Mouse (Mus musculus) forebrain, embryonic 11.5 days (tissue): ENCODE measurements around the gene Spg21. TPM values are rescaled to one million over a fixed set of nuclear protein-coding genes. Genes with fewer than 3 reads are reported as not detected.

ENCODE experiments used
- ATAC-seq: fragments of 200-750 bp; cut with Nextera tagmentation; replicated peaks from 2 replicates; pipeline ENCODE4 v1.8.0; 2017; ENCODE audit warnings: moderate TSS enrichment; ENCODE audit not compliant: low FRiP score
- DNase-seq: peaks from one replicate; pipeline ENCODE4 v3.0.0-alpha.2; 2017; ENCODE audit warnings: low spot score
- H3K27ac ChIP-seq: fragments of 300-500 bp; sonication (generic); 2 replicates; pipeline ENCODE4 v1.5.1; 2014; ENCODE audit warnings: low read depth, low read length
- H3K27me3 ChIP-seq: fragments of 300-500 bp; sonication (generic); 2 replicates; pipeline ENCODE4 v1.6.1; 2014; ENCODE audit warnings: mild to moderate bottlenecking, low read length, mixed read lengths; ENCODE audit not compliant: control insufficient read depth, insufficient read depth
- H3K36me3 ChIP-seq: fragments of 300-500 bp; sonication (generic); 2 replicates; pipeline ENCODE4 v1.6.1; 2014; ENCODE audit warnings: mild to moderate bottlenecking, low read length, moderate library complexity, mixed read lengths; ENCODE audit not compliant: control insufficient read depth, insufficient read depth
- H3K4me1 ChIP-seq: fragments of 300-500 bp; sonication (generic); replicated peaks from 2 replicates; pipeline ENCODE4 v1.6.1; 2014; ENCODE audit warnings: low read length, mixed read lengths; ENCODE audit not compliant: control insufficient read depth, insufficient read depth
- H3K4me2 ChIP-seq: fragments of 300-500 bp; sonication (generic); 2 replicates; pipeline ENCODE4 v1.6.1; 2014; ENCODE audit warnings: low read depth, mild to moderate bottlenecking, low read length, moderate library complexity, mixed read lengths; ENCODE audit not compliant: severe bottlenecking
- H3K4me3 ChIP-seq: fragments of 300-500 bp; sonication (generic); 2 replicates; pipeline ENCODE4 v1.5.1; 2014; ENCODE audit warnings: low read depth, low read length
- H3K9ac ChIP-seq: fragments of 300-500 bp; sonication (generic); 2 replicates; pipeline ENCODE4 v1.6.1; 2014; ENCODE audit warnings: low read length
- H3K9me3 ChIP-seq: fragments of 300-500 bp; sonication (generic); 2 replicates; pipeline ENCODE4 v1.6.1; 2016; ENCODE audit warnings: low read length, mixed read lengths; ENCODE audit not compliant: control insufficient read depth
- WGBS: fragments of 180-500 bp; shearing (Covaris S2); extraction: QIAGEN DNeasy Blood & Tissue Kit; methylation state at CpG from one replicate; pipeline ENCODE4 v1.1.7; 2014; 5-methylcytosine and 5-hydroxymethylcytosine counted together
- polyA plus RNA-seq: library from polyadenylated mRNA; unstranded; fragments of >200 nt; fragmentation: Nextera tagmentation; extraction: Ambion mirVana; gene quantifications from 2 replicates; pipeline ENCODE4 v1.2.1, GENCODE M21; 2014

The Spg21 gene
- polyA plus RNA-seq, 1 experiment from 2014 or later = 110 TPM

DNA sequence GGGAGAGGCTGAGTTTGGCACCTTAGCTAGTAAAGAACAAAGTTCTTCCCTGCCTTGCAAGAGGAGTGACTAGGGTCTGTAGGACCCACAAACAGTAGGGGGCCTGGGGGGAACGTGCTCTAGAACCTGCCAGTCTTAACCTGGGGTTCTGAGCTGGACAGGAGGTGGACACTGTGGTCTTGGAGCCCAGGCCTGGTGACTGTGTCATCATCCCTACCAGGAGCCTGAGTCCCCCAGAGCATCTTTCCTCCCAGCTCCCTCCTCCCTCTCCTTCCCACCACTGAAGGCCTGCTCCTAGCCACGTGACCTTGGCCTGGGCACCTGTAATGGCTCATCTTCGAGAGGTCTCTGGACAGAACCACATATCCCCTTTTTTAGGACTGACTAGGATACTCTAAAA is 73.4 kb downstream of the Spg21 start:
- Histone ChIP-seq H3K4me2 (no peak overlapping the region), H3K4me3 (no peak overlapping the region), H3K4me1 (no peaks in the 10 kb centered on the region), H3K9ac (no peak overlapping the region), H3K36me3 (no peaks in the 10 kb centered on the region), H3K27ac (no peak overlapping the region), H3K9me3 (peaks cover 2% of the 10 kb centered on the region; the same call in 1 of the 2 replicates), H3K27me3 (no peaks in the 10 kb centered on the region)
- WGBS = 82% methylated on average over 3 of the region's 3 CpGs
- DNase-seq (no peak), ATAC-seq (no peak)

- Histone ChIP-seq H3K4me2 (no peak overlapping the region), H3K9me3 (peaks cover 2% of the 10 kb centered on the region; the same call in 1 of the 2 replicates), H3K4me3 (no peak overlapping the region), H3K27ac (no peak overlapping the region), H3K27me3 (no peaks in the 10 kb centered on the region), H3K4me1 (no peaks in the 10 kb centered on the region), H3K9ac (no peak overlapping the region), H3K36me3 (no peaks in the 10 kb centered on the region)
- no peak for ATAC-seq
- no peak for DNase-seq
- 69% methylated on average over 3 of the region's 3 CpGs for WGBS
Observed at GRCm38 (mm10) chr9:65535191-65535722, 74.5 kb downstream of the Spg21 start.

DNA sequence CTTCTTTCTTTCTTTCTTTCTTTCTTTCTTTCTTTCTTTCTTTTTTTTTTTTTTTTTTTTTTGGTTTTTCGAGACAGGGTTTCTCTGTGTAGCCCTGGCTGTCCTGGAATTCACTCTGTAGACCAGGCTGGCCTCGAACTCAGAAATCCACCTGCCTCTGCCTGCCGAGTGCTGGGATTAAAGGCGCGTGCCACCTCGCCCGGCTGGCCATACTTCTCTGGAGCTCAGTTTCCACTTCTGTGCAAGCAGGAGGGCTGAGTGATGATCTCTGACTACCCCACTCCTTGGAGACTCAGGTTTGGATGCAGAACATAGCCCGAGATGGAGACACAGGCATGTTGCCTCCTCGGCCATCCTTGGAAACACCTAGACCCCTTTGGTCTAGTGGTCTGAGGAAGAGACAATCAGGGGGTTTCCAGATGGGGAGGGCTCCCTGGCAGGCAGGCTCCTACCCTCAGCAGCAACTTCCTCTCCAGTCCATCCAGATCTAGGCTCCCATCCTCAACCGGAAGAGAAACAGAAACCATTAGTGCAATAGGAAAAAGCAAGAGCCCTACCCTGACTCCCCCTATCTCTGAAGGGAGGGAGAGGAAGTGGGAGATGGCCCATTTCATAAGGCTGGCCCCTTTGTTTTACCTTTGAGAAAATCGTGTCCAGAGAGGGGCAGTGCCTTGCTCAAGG is 75.2 kb downstream of the Spg21 start:
- DNase-seq (no peak), ATAC-seq (no peak)
- Histone ChIP-seq H3K9me3 (peaks cover 2% of the 10 kb centered on the region; the same call in 1 of the 2 replicates), H3K9ac (no peak overlapping the region), H3K4me1 (no peaks in the 10 kb centered on the region), H3K4me2 (no peak overlapping the region), H3K36me3 (no peaks in the 10 kb centered on the region), H3K27ac (no peak overlapping the region), H3K27me3 (no peaks in the 10 kb centered on the region), H3K4me3 (no peak overlapping the region)
- WGBS = 89% methylated on average over 10 of the region's 11 CpGs

GRCm38 (mm10) chr9:65536491-65536890 is 75.7 kb downstream of the Spg21 start:
- no peaks in the 10 kb centered on the region for H3K27me3 ChIP-seq
- DNase-seq (no peak), ATAC-seq (no peak)
- WGBS = 83% methylated on average over 4 of the region's 4 CpGs
- H3K4me3 ChIP-seq = no peak overlapping the region
- no peaks in the 10 kb centered on the region for H3K4me1 ChIP-seq
- no peaks in the 10 kb centered on the region for H3K36me3 ChIP-seq
- no peak overlapping the region for H3K9ac ChIP-seq
- H3K27ac ChIP-seq = no peak overlapping the region
- peaks cover 2% of the 10 kb centered on the region; the same call in 1 of the 2 replicates for H3K9me3 ChIP-seq
- H3K4me2 ChIP-seq = no peak overlapping the region

Other genes starting within 250 kb of the Spg21 start
- gene Cilp, start 195.8 kb upstream of the Spg21 start, polyA plus RNA-seq = 0.52 and 0.92 TPM in 2 replicates
- gene Clpx, start 166.7 kb upstream of the Spg21 start, polyA plus RNA-seq = 50.6 and 51.3 TPM in 2 replicates
- 13.1 and 15.6 TPM in 2 replicates for gene Pdcd7, start 114.8 kb upstream of the Spg21 start, polyA plus RNA-seq
- gene Ubap1l, start 99.9 kb upstream of the Spg21 start, polyA plus RNA-seq = 0.52 and 0.73 TPM in 2 replicates
- 0.29 and 0.48 TPM in 2 replicates for gene Kbtbd13, start 69.3 kb upstream of the Spg21 start, polyA plus RNA-seq
- 6.7 and 7.2 TPM in 2 replicates for gene Rasl12, start 62.4 kb upstream of the Spg21 start, polyA plus RNA-seq
- gene Slc51b, start 38.0 kb upstream of the Spg21 start, polyA plus RNA-seq = not detected in 2 replicates
- 19.6 and 20.4 TPM in 2 replicates for gene Mtfmt, start 25.2 kb upstream of the Spg21 start, polyA plus RNA-seq
- gene Ankdd1a, start 59.2 kb downstream of the Spg21 start, polyA plus RNA-seq = 0.20 TPM in 1 of 2 replicates, not detected in the other
- 8.3 and 8.8 TPM in 2 replicates for gene Plekho2, start 119.1 kb downstream of the Spg21 start, polyA plus RNA-seq
- gene Pif1, start 126.2 kb downstream of the Spg21 start, polyA plus RNA-seq = 26.2 and 31.8 TPM in 2 replicates
- 20.3 and 23.6 TPM in 2 replicates for gene Rbpms2, start 168.7 kb downstream of the Spg21 start, polyA plus RNA-seq
- 208 and 218 TPM in 2 replicates for gene Oaz2, start 207.1 kb downstream of the Spg21 start, polyA plus RNA-seq